Mouse (Mus musculus) olfactory bulb, adult 2 months (tissue): ENCODE data around the gene Hunk.

Experiments used
- CTCF ChIP-seq: fragments of 200-500 bp; IDR thresholded peaks from 2 replicates; pipeline ENCODE4 v1.5.1; 2012; ENCODE audit warnings: low read depth, mild to moderate bottlenecking, low read length, moderate library complexity; ENCODE audit not compliant: insufficient read depth
- POLR2A ChIP-seq: fragments of 200-500 bp; IDR thresholded peaks from 2 replicates; pipeline ENCODE4 v1.6.1; 2012; ENCODE audit warnings: mild to moderate bottlenecking, low read depth, low read length, moderate library complexity; ENCODE audit not compliant: insufficient read depth

DNA sequence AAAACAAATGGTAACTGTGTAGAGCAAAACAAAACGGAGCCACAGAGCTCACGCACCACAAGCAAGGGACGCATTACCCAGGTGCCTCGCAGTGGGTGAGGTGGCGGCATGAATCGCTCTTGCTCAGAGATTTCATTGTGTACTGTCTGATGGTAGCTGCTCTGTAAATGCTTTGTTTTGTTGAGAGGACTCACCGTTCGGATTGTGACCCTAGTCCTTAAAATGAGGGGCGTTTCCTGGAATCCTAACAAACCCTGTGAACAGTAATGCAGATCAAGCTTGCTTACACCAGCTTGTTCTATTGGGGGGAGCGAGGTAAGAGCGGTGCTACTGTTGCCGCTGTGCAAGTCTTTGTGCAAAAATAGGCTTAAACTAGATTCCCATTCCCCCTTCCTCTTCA lies 47.7 kb downstream of the Hunk start:
- TF ChIP-seq CTCF, result no peak
- no peak for TF ChIP-seq POLR2A
